Mouse (Mus musculus): Measurements from ENCODE around the gene Epo.

The Epo gene

DNA sequence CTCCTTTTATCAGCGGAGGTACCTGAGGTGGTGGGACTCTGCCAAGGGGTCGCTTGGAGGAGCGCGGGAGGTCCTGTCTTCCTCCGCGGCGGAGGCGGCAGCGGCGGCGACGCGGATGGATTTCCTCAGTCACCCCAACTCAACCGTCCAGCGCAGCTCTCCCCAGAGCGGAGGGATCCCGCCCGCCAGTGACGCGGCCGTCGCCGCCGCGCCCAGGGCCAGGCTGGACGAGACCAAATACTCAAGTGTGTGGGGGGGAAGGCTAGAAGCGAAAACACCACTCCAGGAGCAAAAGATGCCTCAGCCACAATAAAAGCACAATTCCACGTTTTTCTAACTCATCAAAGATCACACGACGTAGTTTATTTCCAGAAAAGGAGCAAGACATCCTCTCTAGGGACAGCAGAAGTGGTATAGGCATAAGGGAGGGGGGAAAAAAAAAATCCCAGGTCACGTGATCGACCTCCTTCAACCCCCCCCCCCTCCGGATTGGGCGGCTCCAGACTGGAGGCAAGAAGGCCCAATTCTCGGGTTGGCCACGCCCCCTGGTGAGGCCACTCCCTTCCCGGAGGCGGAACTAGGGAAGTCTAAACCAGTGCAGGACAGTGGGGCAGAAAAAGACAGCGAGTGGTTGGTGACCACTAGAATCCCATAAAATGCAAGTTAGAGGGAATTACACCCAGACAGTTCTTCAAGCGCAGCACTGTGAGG, at the start of gene Epo, which contains the start of gene Gnb2:
Epo (minus strand) TSS at position 126 of the 711 bp plus-strand sequence.
Gnb2 (minus strand) TSS at position 394 of the 711 bp plus-strand sequence.
- TF ChIP-seq GATA4 (IDR thresholded peaks at IDR 0.05; ENCODE audit: insufficient replicate concordance, low read length) = peak; percentile 38; the same call in 1 of the 2 replicates

- no peak for TF ChIP-seq GATA4 (IDR thresholded peaks at IDR 0.05; ENCODE audit: insufficient replicate concordance, low read length)
Measured at GRCm38 (mm10) chr5:137582702-137583101, 49.7 kb upstream of the Epo start.

DNA sequence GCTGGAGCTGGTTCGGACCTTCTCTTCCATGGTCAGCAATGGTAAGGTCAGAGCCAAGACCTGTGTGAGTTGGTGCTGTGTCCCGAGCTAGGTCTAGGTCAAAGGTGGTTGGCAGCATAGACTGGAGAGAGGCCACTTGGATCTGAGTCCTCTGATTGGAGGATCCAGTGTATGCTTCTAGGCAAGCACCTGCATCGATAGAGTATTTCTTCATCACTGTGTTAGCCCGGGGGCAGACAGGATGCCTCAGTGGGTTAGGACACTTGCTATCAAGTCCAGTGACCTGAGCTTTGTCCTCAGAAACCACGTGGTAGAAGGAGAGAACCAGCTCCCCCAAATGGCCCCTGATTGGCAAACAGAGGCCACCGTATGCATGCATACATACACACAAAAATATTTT, 47.2 kb upstream of the Epo start:
- TF ChIP-seq GATA4 (IDR thresholded peaks at IDR 0.05; ENCODE audit: insufficient replicate concordance, low read length) = no peak

- no peak for TF ChIP-seq GATA4 (IDR thresholded peaks at IDR 0.05; ENCODE audit: insufficient replicate concordance, low read length)
Measured at GRCm38 (mm10) chr5:137574470-137574901, 41.4 kb upstream of the Epo start.

DNA sequence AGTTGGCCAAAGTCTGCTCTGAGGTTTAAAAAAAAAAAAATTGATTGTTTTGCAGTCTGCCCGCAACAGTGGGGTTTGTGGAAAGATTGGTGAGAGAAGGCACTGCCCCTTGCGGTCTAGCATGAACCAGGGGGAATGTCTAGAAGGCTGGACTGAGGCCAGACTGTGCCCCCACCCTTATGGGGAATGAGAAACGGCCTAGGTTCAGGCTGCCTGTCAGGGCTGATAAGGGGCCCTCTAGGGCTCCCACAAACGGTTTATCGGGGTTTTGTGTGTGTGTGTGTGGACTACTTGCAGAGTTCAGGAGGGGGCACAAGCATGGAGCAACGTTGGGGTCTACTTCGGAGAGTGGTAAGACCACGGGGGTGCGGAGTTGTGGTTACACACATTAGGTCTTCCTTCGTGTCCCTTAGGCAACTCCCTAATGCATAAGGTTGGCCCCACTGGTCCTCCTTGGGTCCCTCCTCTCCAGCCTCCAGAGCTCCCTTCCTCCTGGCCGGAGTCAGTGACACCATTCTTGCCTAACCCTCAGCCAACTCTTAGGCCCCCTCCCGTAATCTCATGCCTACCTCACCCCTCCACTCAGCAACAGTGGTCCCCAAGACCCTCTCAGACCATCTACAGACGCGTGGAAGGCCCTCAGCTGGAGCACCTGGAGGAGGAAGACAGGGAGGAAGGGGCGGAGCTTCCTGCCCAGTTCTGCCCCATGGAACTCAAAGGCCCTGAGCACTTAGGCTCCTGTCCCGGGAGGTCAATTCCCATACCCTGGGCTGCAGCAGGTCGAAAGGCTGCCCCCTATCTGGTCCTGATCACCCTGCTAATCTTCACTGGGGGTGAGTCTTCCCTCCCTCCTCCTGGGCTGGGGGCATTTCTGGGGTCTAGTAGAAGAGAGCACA, 37.9 kb upstream of the Epo start:
- no peak for TF ChIP-seq GATA4 (IDR thresholded peaks at IDR 0.05; ENCODE audit: insufficient replicate concordance, low read length)

GRCm38 (mm10) chr5:137570181-137570580, 37.1 kb upstream of the Epo start:
- no peak for TF ChIP-seq GATA4 (IDR thresholded peaks at IDR 0.05; ENCODE audit: insufficient replicate concordance, low read length)

GRCm38 (mm10) chr5:137569665-137570064, 36.6 kb upstream of the Epo start, which contains the start of gene Tfr2:
Gene Tfr2, plus strand, starts transcription at chr5:137569840.
- TF ChIP-seq GATA4 (IDR thresholded peaks at IDR 0.05; ENCODE audit: insufficient replicate concordance, low read length) = no peak

GRCm38 (mm10) chr5:137569031-137569430, 36.0 kb upstream of the Epo start:
- no peak for TF ChIP-seq GATA4 (IDR thresholded peaks at IDR 0.05; ENCODE audit: insufficient replicate concordance, low read length)

DNA sequence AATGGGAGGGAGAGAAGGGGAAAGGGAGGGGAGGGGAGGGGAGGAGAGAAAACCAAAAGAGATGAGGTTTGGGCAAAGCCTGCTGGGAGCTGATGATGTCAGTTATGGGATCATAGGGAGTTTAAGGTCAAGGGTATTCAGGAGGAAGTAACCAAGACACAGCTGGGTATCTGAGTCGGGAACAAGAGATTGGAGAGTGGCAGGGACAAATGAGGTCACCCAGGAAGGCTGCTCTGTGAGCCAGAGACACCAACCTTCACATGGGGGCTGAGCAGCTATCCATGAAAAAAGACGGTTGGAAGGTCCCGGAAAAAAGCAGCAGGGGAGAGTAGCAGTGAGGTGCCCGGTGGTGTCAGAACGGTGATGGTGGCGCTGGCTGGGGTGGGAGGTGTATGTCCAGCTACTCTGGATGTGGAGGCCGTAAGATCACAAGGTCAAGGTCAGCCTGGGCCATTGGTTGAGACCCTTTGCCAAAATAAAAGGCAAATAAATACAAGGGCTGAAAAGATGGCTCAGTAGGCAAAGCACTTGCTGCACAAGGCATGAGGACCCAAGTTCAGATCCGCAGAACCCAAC, 35.3 kb upstream of the Epo start:
- TF ChIP-seq GATA4 (IDR thresholded peaks at IDR 0.05; ENCODE audit: insufficient replicate concordance, low read length) = no peak

DNA sequence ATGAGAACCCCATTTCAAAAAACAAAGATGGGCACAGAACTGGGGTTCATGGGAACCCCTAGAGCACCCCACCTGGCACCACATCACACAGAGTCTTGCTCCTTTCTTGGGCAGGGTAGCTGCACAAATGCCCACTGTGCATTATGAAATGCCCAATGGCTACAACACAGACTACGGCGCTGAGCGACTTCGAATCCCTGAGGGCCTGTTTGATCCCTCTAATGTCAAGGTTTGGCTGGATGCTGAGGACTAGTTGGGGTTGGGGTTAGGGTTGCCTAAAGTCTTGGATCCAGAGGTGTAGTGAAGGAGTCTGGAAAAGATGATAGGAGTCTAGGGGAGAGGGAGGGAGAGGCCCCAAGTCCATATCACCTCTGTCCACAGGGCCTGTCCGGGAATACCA, 33.4 kb upstream of the Epo start:
- no peak for TF ChIP-seq GATA4 (IDR thresholded peaks at IDR 0.05; ENCODE audit: insufficient replicate concordance, low read length)

GRCm38 (mm10) chr5:137565744-137566143, 32.7 kb upstream of the Epo start:
- TF ChIP-seq GATA4 (IDR thresholded peaks at IDR 0.05; ENCODE audit: insufficient replicate concordance, low read length) = no peak

GRCm38 (mm10) chr5:137562965-137563364, 29.9 kb upstream of the Epo start:
- TF ChIP-seq GATA4 (IDR thresholded peaks at IDR 0.05; ENCODE audit: insufficient replicate concordance, low read length) = no peak

GRCm38 (mm10) chr5:137561556-137561955, 28.5 kb upstream of the Epo start:
- no peak for TF ChIP-seq GATA4 (IDR thresholded peaks at IDR 0.05; ENCODE audit: insufficient replicate concordance, low read length)

DNA sequence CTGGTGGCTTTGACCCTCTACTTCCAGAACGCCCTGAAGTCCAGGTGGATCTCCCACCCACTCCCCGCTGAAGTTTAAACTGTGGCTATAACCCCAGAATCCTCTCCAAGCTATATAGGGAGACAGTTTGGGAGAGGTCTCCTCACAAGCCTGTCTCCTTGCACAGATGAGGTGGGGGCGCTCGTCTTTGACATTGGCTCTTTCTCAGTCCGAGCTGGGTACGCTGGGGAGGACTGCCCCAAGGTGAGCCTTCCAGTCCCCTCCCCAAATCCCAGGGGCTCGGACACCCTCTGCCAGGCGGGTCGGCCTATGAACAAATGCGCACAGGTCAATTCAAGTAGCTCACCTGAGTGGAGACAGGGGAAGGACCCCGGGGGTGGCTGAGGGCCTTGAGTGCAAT, 20.9 kb upstream of the Epo start:
- TF ChIP-seq GATA4 (IDR thresholded peaks at IDR 0.05; ENCODE audit: insufficient replicate concordance, low read length) = no peak

- no peak for TF ChIP-seq GATA4 (IDR thresholded peaks at IDR 0.05; ENCODE audit: insufficient replicate concordance, low read length)
Measured at GRCm38 (mm10) chr5:137553411-137553837, 20.4 kb upstream of the Epo start, which contains the start of gene Actl6b. Gene Actl6b, plus strand, starts transcription at chr5:137553517.
